Mouse (Mus musculus) liver, postnatal 0 days (tissue): ENCODE data around the gene Dclk1.

Source experiments
- CTCF ChIP-seq: sonication (generic); IDR thresholded peaks from 2 replicates; pipeline ENCODE4 v1.5.1; 2016; ENCODE audit warnings: antibody characterized with exemption, low read depth
- EP300 ChIP-seq: IDR thresholded peaks from 2 replicates; pipeline ENCODE4 v1.6.1; 2016; ENCODE audit warnings: antibody characterized with exemption, low read depth, mild to moderate bottlenecking

DNA sequence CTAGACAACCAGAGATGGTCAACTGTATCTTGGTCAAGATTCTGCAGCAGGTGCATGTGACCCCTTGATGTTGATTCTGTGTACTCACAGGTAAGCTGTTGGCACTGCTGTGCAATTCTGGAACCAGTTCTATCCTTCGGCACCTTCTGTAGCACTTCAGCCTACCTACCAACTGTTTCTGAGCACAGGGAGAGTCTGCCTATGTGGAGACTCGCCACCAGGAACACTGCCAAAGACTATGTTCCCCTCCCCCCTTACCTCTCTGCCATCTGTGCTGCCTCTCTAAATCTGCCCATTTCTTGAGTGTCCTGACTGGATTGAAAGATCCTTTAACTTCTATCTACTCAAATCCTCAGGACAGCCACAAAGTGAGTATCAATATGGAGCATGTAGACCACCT lies 201.6 kb downstream of the Dclk1 start:
- TF ChIP-seq EP300, result no peak
- no peak for TF ChIP-seq CTCF
